Comparison of ENCODE assay signal across 10 mouse cellular contexts in the genomic region with DNA sequence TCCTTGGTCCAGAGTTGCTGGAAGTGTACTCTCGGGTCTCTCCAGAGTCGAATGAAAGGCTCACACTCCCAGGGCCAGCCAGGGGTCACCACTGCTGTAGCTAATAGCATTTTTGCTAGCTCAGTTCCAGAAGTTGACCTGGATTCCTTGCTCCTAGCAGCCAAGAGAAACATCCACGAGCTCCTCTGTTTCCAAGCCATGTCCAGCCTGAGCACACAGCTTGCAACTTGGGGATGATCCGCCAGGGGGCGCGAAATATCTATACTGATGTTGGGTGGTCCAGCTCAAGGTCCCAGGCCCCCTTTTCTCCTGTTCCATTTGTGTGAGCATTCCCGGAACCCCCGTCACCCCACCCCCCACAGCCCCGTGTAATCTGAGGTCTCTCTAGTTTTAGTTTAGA. TPM values are rescaled to one million over a fixed set of nuclear protein-coding genes. Genes with fewer than 3 reads are reported as not detected.
A peak's percentile ranks its signal among the peaks of the same experiment; 100 is the strongest.
DNase-seq lines count a peak whose midpoint lies in the region; ATAC-seq and TF ChIP-seq lines count a peak whose summit lies in the region.
"Had no signal": no experiment of that assay in that cellular context is flagged by ENCODE, and none has a peak within 500 bp of the region (broad histone marks: within the 10 kb centered on the region; RNA-seq: fewer than 3 reads in every experiment).

No protein-coding gene starts in this region.

- no peaks in the 10 kb centered on the region for H3K36me3 ChIP-seq in forebrain, embryonic 11.5 days (ENCODE audit: control insufficient read depth, insufficient read depth, low read length)
- H3K36me3 ChIP-seq in forebrain, embryonic 15.5 days: no peaks in the 10 kb centered on the region
- H3K36me3 ChIP-seq in spleen, adult 2 months (ENCODE audit: control insufficient read depth, insufficient read depth, low read length): no peaks in the 10 kb centered on the region
- H3K36me3 ChIP-seq in kidney, postnatal 0 days (ENCODE audit: insufficient read depth, low read length): no peaks in the 10 kb centered on the region
- no peaks in the 10 kb centered on the region for H3K36me3 ChIP-seq in midbrain, embryonic 13.5 days
- H3K36me3 ChIP-seq: heart, embryonic 13.5 days; neural tube, embryonic 13.5 days had no signal

- DNase-seq in forebrain, embryonic 11.5 days (ENCODE audit: low spot score): peak; percentile 87
- DNase-seq in spleen, adult 2 months (ENCODE audit: low read depth in 1 of 2, low spot score in 2 of 2): peak in 1 of 2 experiments; percentile 33
- DNase-seq in spleen, adult 12 weeks (ENCODE audit: low spot score): no peak
- DNase-seq in embryo, embryonic 9.5 days (ENCODE audit: extremely low spot score): peak; percentile 53
- DNase-seq in kidney, postnatal 0 days (ENCODE audit: low spot score): peak; percentile 78

- no peak for ATAC-seq in forebrain, embryonic 11.5 days (replicated peaks; ENCODE audit: low FRiP score)
- no peak for ATAC-seq in forebrain, embryonic 15.5 days (replicated peaks)
- ATAC-seq in kidney, postnatal 0 days (replicated peaks; ENCODE audit: low FRiP score, low read depth): no peak
- no peak for ATAC-seq in midbrain, embryonic 13.5 days
- ATAC-seq in erythroblast, adult 5-6 weeks (replicated peaks; ENCODE audit: low FRiP score, poor library complexity, severe bottlenecking): no peak

- no peak overlapping the region for H3K4me2 ChIP-seq in forebrain, embryonic 11.5 days (ENCODE audit: low read depth, low read length, severe bottlenecking)
- H3K4me2 ChIP-seq in forebrain, embryonic 15.5 days (replicated peaks): no peak overlapping the region
- no peak overlapping the region for H3K4me2 ChIP-seq in kidney, postnatal 0 days (ENCODE audit: low read length)
- 0 out of 2 replicates have a peak overlapping the region, but pooled peaks have one; percentile 0 for H3K4me2 ChIP-seq in midbrain, embryonic 13.5 days (replicated peaks)
- H3K4me2 ChIP-seq: heart, embryonic 13.5 days; neural tube, embryonic 13.5 days had no signal

- WGBS in forebrain, embryonic 11.5 days: 36% methylated on average over 9 of the region's 9 CpGs
- 33% methylated on average over 9 of the region's 9 CpGs for WGBS in forebrain, embryonic 15.5 days
- 59% methylated on average over 9 of the region's 9 CpGs for WGBS in spleen, adult 2 months
- 29% methylated on average over 9 of the region's 9 CpGs for WGBS in kidney, postnatal 0 days
- WGBS in midbrain, embryonic 13.5 days: 38% methylated on average over 9 of the region's 9 CpGs

- H3K4me3 ChIP-seq in forebrain, embryonic 11.5 days (ENCODE audit: low read depth, low read length): no peak overlapping the region
- no peak overlapping the region for H3K4me3 ChIP-seq in forebrain, embryonic 15.5 days
- no peak overlapping the region for H3K4me3 ChIP-seq in spleen, adult 2 months (ENCODE audit: extremely low read depth, insufficient read depth, insufficient read length)
- no peak overlapping the region for H3K4me3 ChIP-seq in kidney, postnatal 0 days (replicated peaks; ENCODE audit: low read depth, low read length)
- H3K4me3 ChIP-seq in midbrain, embryonic 13.5 days (replicated peaks): no peak overlapping the region
- H3K4me3 ChIP-seq: heart, embryonic 13.5 days; neural tube, embryonic 13.5 days had no signal

- H3K27ac ChIP-seq in forebrain, embryonic 11.5 days (ENCODE audit: low read depth, low read length): no peak overlapping the region
- H3K27ac ChIP-seq in forebrain, embryonic 15.5 days (replicated peaks): no peak overlapping the region
- H3K27ac ChIP-seq in spleen, adult 2 months (ENCODE audit: insufficient read depth, low read length): no peak overlapping the region
- no peak overlapping the region for H3K27ac ChIP-seq in kidney, postnatal 0 days
- no peak overlapping the region for H3K27ac ChIP-seq in midbrain, embryonic 13.5 days
- H3K27ac ChIP-seq: heart, embryonic 13.5 days; neural tube, embryonic 13.5 days had no signal

- H3K4me1 ChIP-seq in forebrain, embryonic 11.5 days (replicated peaks; ENCODE audit: control insufficient read depth, insufficient read depth, low read length): peaks cover 8% of the 10 kb centered on the region
- peaks cover 14% of the 10 kb centered on the region for H3K4me1 ChIP-seq in forebrain, embryonic 15.5 days
- H3K4me1 ChIP-seq in spleen, adult 2 months (ENCODE audit: control insufficient read depth, insufficient read depth, insufficient read length): peaks cover 6% of the 10 kb centered on the region; the same call in 1 of the 2 replicates
- peaks cover 8% of the 10 kb centered on the region; the same call in 1 of the 2 replicates for H3K4me1 ChIP-seq in kidney, postnatal 0 days (replicated peaks; ENCODE audit: insufficient read depth, low read length)
- H3K4me1 ChIP-seq in midbrain, embryonic 13.5 days (replicated peaks): peaks cover 16% of the 10 kb centered on the region

- TF ChIP-seq POLR2A in spleen, adult 2 months (IDR thresholded peaks at IDR 0.05; ENCODE audit: low read depth, low read length): no peak

- TF ChIP-seq CTCF in spleen, adult 2 months (IDR thresholded peaks at IDR 0.05; ENCODE audit: extremely low read depth, insufficient read depth, insufficient read length, insufficient replicate concordance): peak; percentile 29; the same call in 1 of the 2 replicates
- TF ChIP-seq CTCF in kidney, postnatal 0 days (IDR thresholded peaks at IDR 0.05; ENCODE audit: low read depth): peak; percentile 66

- H3K9ac ChIP-seq in forebrain, embryonic 11.5 days (ENCODE audit: low read length): no peak overlapping the region
- H3K9ac ChIP-seq in forebrain, embryonic 15.5 days (replicated peaks): no peak overlapping the region
- H3K9ac ChIP-seq in kidney, postnatal 0 days (ENCODE audit: low read depth, low read length): no peak overlapping the region
- H3K9ac ChIP-seq in midbrain, embryonic 13.5 days (replicated peaks): no peak overlapping the region; the same call in 1 of the 2 replicates
- H3K9ac ChIP-seq: neural tube, embryonic 13.5 days had no signal

- no peaks in the 10 kb centered on the region for H3K9me3 ChIP-seq in forebrain, embryonic 11.5 days (ENCODE audit: control insufficient read depth, low read length)
- H3K9me3 ChIP-seq in forebrain, embryonic 15.5 days: no peaks in the 10 kb centered on the region
- no peaks in the 10 kb centered on the region for H3K9me3 ChIP-seq in kidney, postnatal 0 days (replicated peaks; ENCODE audit: low read length)
- H3K9me3 ChIP-seq in midbrain, embryonic 13.5 days: no peaks in the 10 kb centered on the region
- H3K9me3 ChIP-seq: heart, embryonic 13.5 days; neural tube, embryonic 13.5 days had no signal

- no peaks in the 10 kb centered on the region for H3K27me3 ChIP-seq in forebrain, embryonic 11.5 days (ENCODE audit: control insufficient read depth, insufficient read depth, low read length)
- no peaks in the 10 kb centered on the region for H3K27me3 ChIP-seq in forebrain, embryonic 15.5 days
- no peaks in the 10 kb centered on the region for H3K27me3 ChIP-seq in spleen, adult 2 months (ENCODE audit: control insufficient read depth, insufficient read depth, low read length)
- no peaks in the 10 kb centered on the region for H3K27me3 ChIP-seq in kidney, postnatal 0 days (ENCODE audit: insufficient read depth, low read length)
- no peaks in the 10 kb centered on the region for H3K27me3 ChIP-seq in midbrain, embryonic 13.5 days
- H3K27me3 ChIP-seq: heart, embryonic 13.5 days had no signal

RNA-seq across cellular contexts. Expression of a gene that starts 3.5 kb away (rescaled TPM):
- 4.8 and 5.0 TPM in 2 replicates for polyA plus RNA-seq in forebrain, embryonic 11.5 days (2014; fragmentation: Nextera tagmentation; extraction: Ambion mirVana)
- polyA plus RNA-seq in forebrain, embryonic 15.5 days (2015; fragmentation: Nextera tagmentation; extraction: Ambion mirVana): 4.0 and 4.2 TPM in 2 replicates
- 19.2 and 26.9 TPM in 2 replicates for polyA plus RNA-seq in spleen, adult 2 months (2012; rRNA removed)
- 3.5 and 3.9 TPM in 2 replicates for polyA plus RNA-seq in kidney, postnatal 0 days (2015; fragmentation: Nextera tagmentation; extraction: Ambion mirVana)
- 4.3 and 4.4 TPM in 2 replicates for polyA plus RNA-seq in midbrain, embryonic 13.5 days (2015; fragmentation: Nextera tagmentation; extraction: Ambion mirVana)
- 1.7 and 2.3 TPM in 2 replicates for total RNA-seq in erythroblast, adult 5-6 weeks (2015; ENCODE audit: low replicate concordance)
- 1.5 and 2.0 TPM in 2 replicates for total RNA-seq in erythroblast, adult 5-6 weeks (2017; ENCODE audit: low replicate concordance)

RNA-seq across cellular contexts. Expression of a gene that starts 5.2 kb away (rescaled TPM):
- 0.56 and 0.59 TPM in 2 replicates for polyA plus RNA-seq in forebrain, embryonic 11.5 days (2014; fragmentation: Nextera tagmentation; extraction: Ambion mirVana)
- 0.31 and 0.33 TPM in 2 replicates for polyA plus RNA-seq in forebrain, embryonic 15.5 days (2015; fragmentation: Nextera tagmentation; extraction: Ambion mirVana)
- 0.08 TPM in 1 of 2 replicates, not detected in the other for polyA plus RNA-seq in spleen, adult 2 months (2012; rRNA removed)
- polyA plus RNA-seq in kidney, postnatal 0 days (2015; fragmentation: Nextera tagmentation; extraction: Ambion mirVana): not detected in 2 replicates
- 0.31 and 0.32 TPM in 2 replicates for polyA plus RNA-seq in midbrain, embryonic 13.5 days (2015; fragmentation: Nextera tagmentation; extraction: Ambion mirVana)
- total RNA-seq in erythroblast, adult 5-6 weeks (2015; ENCODE audit: low replicate concordance): not detected in 2 replicates
- total RNA-seq in erythroblast, adult 5-6 weeks (2017; ENCODE audit: low replicate concordance): not detected in 2 replicates
- polyA plus RNA-seq: heart, embryonic 13.5 days had no signal

RNA-seq across cellular contexts. Expression of a gene that starts 10.3 kb away (rescaled TPM):
- 10.8 and 12.6 TPM in 2 replicates for polyA plus RNA-seq in forebrain, embryonic 11.5 days (2014; fragmentation: Nextera tagmentation; extraction: Ambion mirVana)
- 35.2 and 39.3 TPM in 2 replicates for polyA plus RNA-seq in forebrain, embryonic 15.5 days (2015; fragmentation: Nextera tagmentation; extraction: Ambion mirVana)
- 2.8 and 3.2 TPM in 2 replicates for polyA plus RNA-seq in spleen, adult 2 months (2012; rRNA removed)
- polyA plus RNA-seq in kidney, postnatal 0 days (2015; fragmentation: Nextera tagmentation; extraction: Ambion mirVana): 2.1 and 2.6 TPM in 2 replicates
- polyA plus RNA-seq in midbrain, embryonic 13.5 days (2015; fragmentation: Nextera tagmentation; extraction: Ambion mirVana): 29.5 and 31.1 TPM in 2 replicates
- total RNA-seq in erythroblast, adult 5-6 weeks (2015; ENCODE audit: low replicate concordance): 1.7 TPM in 1 of 2 replicates, not detected in the other
- 2.5 TPM in 1 of 2 replicates, not detected in the other for total RNA-seq in erythroblast, adult 5-6 weeks (2017; ENCODE audit: low replicate concordance)

RNA-seq across cellular contexts. Expression of a gene that starts 14.0 kb away (rescaled TPM):
- 0.79 and 0.91 TPM in 2 replicates for polyA plus RNA-seq in forebrain, embryonic 11.5 days (2014; fragmentation: Nextera tagmentation; extraction: Ambion mirVana)
- polyA plus RNA-seq in forebrain, embryonic 15.5 days (2015; fragmentation: Nextera tagmentation; extraction: Ambion mirVana): 0.24 and 0.32 TPM in 2 replicates
- polyA plus RNA-seq in spleen, adult 2 months (2012; rRNA removed): 1.7 and 1.8 TPM in 2 replicates
- polyA plus RNA-seq in kidney, postnatal 0 days (2015; fragmentation: Nextera tagmentation; extraction: Ambion mirVana): 0.91 and 1.1 TPM in 2 replicates
- 0.88 and 0.98 TPM in 2 replicates for polyA plus RNA-seq in midbrain, embryonic 13.5 days (2015; fragmentation: Nextera tagmentation; extraction: Ambion mirVana)
- not detected in 2 replicates for total RNA-seq in erythroblast, adult 5-6 weeks (2015; ENCODE audit: low replicate concordance)
- 0.28 TPM in 1 of 2 replicates, not detected in the other for total RNA-seq in erythroblast, adult 5-6 weeks (2017; ENCODE audit: low replicate concordance)

RNA-seq across cellular contexts. Expression of a gene that starts 34.6 kb away (rescaled TPM):
- polyA plus RNA-seq in forebrain, embryonic 11.5 days (2014; fragmentation: Nextera tagmentation; extraction: Ambion mirVana): 0.69 and 0.75 TPM in 2 replicates
- 0.65 and 0.76 TPM in 2 replicates for polyA plus RNA-seq in forebrain, embryonic 15.5 days (2015; fragmentation: Nextera tagmentation; extraction: Ambion mirVana)
- 14.5 and 15.3 TPM in 2 replicates for polyA plus RNA-seq in spleen, adult 2 months (2012; rRNA removed)
- polyA plus RNA-seq in kidney, postnatal 0 days (2015; fragmentation: Nextera tagmentation; extraction: Ambion mirVana): 0.72 and 0.77 TPM in 2 replicates
- 0.43 and 0.65 TPM in 2 replicates for polyA plus RNA-seq in midbrain, embryonic 13.5 days (2015; fragmentation: Nextera tagmentation; extraction: Ambion mirVana)
- not detected in 2 replicates for total RNA-seq in erythroblast, adult 5-6 weeks (2015; ENCODE audit: low replicate concordance)
- total RNA-seq in erythroblast, adult 5-6 weeks (2017; ENCODE audit: low replicate concordance): 2.4 and 3.2 TPM in 2 replicates
